Mouse (Mus musculus) common myeloid progenitor, adult 5-6 weeks (primary cell): Measurements from ENCODE around the gene Scn2b. TPM values are rescaled to one million over a fixed set of nuclear protein-coding genes. Genes with fewer than 3 reads are reported as not detected.

Experiments
- ATAC-seq: replicated peaks from 2 replicates; pipeline ENCODE4 v1.8.0; 2016; ENCODE audit warnings: low read depth, mild to moderate bottlenecking, moderate TSS enrichment, inconsistent platforms; ENCODE audit not compliant: poor library complexity, severe bottlenecking
- total RNA-seq: library from RNA; stranded (forward); fragments of 200-1000, 187-1606 nt; gene quantifications from 2 replicates; pipeline ENCODE4 v1.2.3, GENCODE M21; 2017

Gene Scn2b
- total RNA-seq, result not detected in 2 replicates

DNA sequence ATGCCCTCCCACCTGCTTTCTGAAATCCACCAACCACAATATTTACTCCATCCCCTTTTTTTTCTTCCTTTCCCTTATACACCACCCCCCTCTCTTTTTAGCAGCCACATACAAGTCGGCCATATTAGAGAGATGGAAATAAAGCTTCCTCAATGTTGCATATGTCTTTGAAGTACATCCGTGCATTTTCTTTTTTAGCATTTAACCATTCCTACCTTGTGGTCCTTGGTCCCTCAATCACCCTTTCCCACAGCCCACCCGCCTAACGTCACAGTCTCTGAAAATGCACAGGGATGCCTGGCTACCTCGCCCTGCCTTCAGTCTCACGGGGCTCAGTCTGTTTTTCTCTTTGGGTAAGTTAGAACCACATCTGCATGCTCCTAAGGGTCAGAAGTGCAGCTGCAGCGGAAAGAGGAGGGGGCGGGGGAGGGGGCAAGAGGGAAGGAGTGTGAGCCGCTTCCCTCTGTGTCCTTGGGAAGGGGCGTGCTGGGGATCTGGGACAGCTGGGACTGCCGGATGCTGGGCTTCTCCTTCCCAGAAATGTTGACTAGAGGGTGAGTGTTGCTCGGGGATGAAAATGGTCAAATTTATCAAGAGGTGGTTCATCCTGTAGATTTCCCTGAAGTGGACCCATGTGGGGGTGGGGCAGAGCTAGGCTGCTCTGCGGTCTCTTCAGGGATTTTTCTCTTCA, at the start of gene Scn2b:
Gene Scn2b (plus strand): TSS at position 42 of the 691 bp plus-strand sequence.
- ATAC-seq, result no peak

DNA sequence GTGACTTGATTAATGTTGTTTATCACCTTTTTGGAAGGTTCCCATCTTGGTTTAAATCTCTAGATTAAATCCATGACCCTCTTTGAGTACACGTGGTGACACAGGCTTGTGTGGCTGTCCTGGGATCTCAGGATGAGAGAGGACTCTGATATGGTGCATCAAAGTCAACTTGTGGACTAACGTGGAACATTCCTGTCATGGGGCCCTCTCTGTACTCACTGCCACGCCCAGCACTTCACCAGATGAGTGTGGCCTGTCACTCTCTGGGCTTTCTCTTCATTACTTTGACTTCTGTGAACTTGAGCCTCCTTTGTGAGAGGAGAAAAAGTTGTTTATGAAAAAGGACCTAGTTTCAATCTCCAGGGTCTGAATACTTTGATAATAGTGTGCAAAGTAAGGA, 45.8 kb upstream of the Scn2b start:
- ATAC-seq, result no peak

DNA sequence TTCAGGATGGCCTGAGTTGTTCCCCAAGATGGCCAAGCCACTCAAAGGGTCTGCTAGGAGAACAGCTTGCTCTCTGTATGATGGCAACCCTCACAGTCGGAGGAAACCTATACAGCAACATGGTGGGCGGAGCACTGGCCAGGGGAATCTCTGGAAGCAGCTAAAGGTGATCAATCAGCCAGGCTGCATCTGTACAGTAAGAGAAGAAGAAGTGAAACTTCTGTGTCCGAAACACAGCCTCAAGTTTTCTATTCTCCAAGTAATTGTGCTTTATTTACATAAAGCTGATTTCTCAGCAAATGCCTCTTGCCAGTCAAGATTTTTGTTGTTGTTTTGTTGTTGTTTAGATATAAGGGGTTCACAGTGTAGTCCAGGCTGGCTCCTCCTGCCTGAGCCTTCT, 39.7 kb upstream of the Scn2b start:
- peak; percentile 26; the same call in 1 of the 2 replicates for ATAC-seq

DNA sequence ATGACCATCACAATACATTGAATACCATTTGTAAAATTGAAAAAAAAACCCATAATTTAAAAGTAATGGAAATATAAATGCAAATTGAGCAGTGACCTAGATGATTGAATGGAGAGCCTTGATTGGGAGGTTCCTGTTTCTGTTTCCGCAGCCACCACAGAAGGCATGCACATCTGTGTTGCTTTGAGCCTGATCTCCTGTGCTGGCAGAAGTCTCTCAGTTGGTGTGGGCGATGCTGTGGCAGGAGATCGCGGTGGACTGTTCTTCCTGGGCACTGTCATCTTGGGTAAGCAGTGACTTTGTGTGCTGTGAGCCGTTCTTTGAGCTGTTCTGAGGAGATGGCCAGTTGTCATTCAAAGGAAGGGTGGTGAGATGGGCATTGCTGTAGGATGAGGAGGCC, 38.6 kb upstream of the Scn2b start, which contains the start of gene Jaml:
Gene Jaml (plus strand): TSS at position 173 of the 400 bp plus-strand sequence.
- ATAC-seq, result peak; percentile 97

DNA sequence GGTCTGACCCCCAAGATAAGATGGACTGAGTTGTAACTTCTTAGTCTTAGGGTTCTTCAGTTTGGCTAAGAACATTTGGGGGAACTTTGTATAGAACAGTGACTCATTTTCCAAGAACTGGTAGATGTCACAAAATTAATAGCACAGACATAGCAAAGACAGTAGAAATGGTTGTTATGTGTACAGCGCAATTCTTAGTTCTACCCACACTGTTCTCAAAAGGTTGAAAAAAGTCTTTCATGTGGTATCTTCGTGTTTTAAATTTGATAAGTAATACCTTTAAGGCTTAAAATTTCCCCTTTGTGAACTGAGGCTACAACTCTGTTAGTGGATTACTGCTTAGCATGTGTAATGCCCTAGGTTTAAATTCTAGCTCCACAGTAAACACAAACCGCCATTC, 34.5 kb upstream of the Scn2b start:
- no peak for ATAC-seq

DNA sequence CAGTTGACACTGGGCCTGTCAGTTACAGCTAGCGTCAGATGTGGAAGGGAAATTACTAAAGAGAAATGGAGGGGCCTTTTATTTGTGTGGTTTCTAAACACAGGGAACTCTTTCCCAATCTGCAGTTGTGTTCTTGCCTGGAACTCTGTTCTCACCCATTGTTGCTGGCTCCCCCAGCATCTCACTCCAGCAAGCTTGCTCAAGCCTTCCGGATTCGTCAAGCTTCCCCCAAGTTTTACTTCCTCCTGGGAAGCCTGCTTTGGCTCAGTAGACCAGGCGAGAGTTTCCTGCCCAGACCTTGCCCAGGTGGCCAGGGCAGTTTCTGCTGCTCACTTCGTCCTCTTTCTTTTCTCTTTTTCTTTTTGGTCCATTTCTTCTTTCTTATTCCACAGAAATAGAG, 33.0 kb upstream of the Scn2b start:
- peak; percentile 74 for ATAC-seq

DNA sequence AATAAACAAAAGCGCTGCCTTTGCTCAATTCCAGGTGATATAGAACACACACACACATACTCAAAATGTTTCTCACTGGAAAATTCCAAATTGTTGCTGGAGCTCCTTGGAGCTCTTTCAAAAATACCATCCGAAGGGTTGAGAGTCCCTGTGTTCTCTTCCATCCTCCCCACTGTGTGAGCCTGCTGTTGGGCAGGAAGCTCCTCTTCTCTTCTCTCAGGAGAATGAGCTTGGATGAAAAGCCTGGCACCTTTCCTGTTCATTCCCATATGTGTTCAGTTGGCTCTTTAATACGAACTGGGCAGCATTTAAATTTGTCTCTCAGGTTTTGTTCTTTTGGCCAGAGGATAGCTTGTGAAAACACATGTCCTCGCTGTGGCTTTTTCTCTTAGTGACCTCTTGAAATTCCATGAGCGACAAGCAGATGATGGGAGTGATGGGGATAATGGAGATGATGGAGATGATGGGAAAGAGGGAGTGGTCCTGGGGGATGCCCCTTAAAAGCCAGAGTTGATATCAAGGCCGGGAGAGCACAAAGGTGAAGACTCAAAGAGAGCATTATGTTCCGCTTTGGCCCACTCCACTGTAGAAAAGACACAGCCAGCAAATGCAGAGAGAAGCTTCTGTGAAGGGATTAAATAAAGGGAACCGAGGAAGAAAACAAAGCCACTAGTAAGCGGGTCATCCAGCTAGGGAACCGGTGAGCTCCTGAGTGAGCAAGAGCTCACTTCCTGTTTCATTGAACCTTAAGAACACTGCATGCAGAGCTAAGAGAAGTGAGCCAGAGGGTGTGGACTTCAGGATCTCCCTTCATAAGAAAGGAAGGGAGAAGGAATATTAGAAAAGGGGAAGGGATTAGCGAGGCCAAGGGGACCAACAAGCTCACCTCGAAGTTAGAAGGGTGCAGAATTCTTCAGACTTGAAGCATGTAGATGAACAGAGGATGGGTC, 31.6 kb upstream of the Scn2b start:
- ATAC-seq, result peak; percentile 66

DNA sequence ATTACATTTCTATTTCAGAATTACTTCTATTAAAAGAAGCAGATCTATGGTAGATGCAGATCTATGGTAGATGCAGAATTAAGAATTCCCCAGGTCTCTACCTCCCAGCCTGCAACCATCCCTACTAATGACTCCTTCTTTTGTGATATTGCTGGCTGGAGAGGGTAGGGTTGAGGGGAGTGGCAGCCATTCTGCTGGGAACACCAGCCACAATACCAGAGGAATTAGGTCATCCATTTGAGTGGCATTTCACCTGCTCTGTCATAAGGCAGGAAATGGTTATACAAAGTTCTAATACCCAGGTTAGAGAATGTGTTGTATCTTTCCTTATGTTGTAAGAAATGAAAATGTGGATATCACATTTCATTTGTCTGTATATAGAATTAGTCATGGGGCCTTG, 29.5 kb upstream of the Scn2b start:
- no peak for ATAC-seq

DNA sequence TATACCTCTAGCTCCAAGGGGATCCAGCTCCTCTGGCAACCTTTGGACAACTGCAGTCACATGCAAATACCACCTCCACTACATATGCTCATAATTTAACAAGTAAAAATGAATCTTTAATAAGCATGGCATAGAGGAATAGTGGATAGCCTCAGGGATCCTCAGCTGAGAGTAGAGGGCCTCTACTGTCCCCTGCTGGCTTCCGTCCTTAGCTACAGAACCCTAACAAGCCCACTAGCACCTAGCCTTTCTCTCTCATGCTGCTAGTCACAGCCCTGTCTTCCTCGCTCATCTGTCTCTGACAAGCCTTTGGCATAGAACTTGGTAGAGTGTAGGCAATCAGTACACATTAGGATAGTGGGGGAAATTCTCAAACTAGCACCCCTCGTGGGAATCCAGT, 26.8 kb upstream of the Scn2b start:
- ATAC-seq, result 0 out of 2 replicates have a peak, but pooled peaks have one; percentile 18

DNA sequence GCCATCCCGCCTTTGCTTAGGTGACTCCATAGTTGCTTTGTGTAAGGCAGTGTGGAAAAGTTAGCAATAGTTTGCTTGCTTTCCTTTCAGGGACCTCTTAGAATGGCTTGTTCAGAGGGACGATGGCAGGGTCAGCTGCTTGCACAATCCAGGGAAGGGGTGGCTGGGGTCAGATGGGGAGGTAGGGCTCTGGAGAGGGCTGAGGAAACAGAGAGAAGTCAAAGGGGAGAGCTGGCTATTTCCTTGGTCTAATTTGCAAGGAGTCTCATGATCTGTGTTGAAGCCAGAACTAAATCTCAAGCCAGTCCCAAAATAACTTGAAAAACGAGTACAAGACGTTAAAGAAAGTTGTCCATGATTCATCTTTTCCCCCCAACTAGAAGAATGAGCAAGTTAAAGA, 24.9 kb upstream of the Scn2b start:
- no peak for ATAC-seq

DNA sequence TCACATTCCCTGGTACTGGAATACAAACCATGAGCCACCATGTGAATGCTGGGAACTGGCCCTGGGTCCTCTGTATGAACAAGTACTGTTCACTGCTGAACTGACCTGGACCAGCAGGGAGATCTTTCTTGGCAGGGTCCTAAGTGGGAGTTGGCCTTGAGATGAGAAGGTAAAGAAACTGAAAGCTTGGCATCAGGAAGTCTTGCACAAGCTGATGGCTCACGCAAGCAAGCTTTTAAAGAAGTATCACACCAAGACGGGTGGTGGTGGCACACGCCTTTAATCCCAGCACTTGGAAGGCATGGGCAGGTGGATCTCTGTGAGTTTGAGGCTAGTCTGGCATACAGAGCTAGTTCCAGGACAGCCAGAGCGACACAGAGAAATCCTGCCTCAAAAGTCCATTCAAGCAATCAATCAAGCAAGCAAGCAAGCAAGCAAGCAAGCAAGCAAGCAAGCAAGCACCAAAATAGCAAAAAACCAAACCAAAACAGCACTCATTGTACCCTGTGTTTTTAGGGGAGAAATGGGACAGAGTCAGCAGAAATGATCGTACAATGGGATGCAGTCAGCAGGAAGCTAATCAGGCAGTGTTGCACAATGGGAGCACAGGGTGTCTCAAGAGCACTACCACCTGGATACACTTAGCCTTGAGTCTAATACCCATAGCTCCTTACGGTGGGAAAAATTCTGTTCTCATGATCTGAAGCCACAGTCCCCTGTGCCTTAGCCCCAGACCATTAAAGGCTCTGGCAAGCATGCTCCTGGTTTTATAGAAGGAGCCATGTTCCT, 22.2 kb upstream of the Scn2b start:
- ATAC-seq, result peak; percentile 34; the same call in 1 of the 2 replicates

DNA sequence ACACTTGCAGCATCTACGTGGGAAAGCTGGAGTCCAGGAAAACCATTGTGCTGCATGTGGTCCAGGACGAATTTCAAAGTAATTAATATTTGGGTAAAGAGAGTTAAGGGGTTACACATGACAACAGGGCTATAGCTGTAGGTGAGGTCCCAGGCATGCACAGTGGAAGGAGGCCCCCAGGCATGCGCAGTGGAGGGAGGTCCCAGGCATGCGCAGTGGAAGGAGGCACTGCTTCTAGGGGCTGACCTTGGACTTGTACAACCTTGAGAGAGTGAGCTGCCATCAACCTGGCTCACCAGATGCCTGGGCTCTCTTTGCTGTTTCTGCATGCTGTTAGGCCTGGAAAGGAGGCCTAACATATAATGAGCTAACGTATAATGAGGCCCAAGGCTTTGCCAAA, 19.7 kb upstream of the Scn2b start:
- no peak for ATAC-seq

DNA sequence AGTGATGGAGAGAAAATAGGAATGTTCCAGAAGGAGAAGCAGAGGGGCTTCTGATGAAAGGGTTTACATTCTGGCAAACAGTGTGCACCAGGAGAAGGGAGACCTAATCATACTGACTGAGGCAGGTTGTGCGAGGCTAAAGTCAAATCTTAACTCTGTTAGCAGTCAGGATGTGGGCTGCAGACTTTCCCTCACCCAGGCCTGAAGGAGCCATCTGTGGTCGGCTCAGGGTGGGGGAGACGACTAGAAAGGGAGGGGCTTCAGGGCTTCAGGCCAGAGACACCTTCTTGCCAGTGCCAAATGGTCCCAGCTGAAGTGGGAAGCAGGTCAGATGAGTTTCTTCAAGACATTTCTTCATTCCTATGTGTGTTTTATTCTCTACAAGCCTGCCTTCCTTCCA, 19.2 kb upstream of the Scn2b start:
- peak; percentile 81 for ATAC-seq

DNA sequence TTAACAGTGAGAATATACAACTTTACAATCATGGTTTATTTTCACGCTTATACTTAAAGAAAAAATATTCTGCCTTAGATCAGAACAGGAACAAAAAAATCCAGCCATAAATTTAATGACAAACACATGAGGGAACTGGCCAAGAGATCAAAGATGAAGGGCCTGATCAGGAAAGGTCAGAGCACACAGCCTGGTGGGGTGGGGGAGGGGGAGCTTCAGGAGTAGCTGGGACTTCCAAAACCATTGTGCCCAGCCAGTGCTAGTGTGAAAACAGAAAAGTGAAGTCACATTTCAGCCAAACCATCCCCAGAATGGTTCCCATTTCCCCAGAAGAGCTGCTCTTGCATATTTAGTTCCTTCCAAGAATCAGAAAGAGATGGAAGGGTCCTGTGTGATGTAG, 15.1 kb upstream of the Scn2b start:
- ATAC-seq, result no peak

DNA sequence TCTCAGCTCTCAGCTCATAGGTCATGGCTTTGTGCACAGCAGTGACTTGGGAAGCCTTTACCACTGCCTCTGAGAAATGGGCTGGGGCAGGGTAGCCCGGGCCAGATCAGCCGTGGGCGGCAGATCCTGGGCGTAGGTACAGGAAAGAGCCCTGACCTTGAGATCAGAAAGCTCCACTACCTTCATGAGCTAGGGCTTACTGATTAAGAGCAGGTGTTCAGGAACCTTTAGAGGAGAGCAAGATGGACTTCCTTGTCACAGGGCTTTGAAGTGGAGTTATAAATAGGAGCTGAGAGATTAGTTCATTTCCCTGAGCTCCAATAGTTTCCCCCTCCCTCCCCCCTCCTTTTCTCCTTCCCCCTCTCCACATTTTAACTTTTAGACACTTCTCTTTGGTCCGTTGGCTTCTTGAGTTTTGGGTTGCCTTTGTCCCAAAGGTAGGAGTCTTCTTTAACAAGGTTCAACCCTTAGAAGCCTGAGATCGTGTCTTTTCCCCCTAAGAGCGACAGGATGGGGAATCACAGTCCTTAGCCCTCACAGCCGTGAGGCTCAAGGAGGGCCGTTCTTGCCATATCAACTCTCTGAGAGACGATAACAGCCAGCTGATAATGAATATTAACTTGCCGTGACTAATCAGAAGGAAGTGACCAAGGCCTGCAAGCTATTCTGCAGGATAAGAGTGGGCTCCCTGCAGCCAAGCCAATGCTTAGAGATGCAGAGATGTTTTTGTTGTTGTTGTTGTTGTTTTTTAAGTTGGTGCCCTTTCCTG, 14.2 kb upstream of the Scn2b start:
- no peak for ATAC-seq

DNA sequence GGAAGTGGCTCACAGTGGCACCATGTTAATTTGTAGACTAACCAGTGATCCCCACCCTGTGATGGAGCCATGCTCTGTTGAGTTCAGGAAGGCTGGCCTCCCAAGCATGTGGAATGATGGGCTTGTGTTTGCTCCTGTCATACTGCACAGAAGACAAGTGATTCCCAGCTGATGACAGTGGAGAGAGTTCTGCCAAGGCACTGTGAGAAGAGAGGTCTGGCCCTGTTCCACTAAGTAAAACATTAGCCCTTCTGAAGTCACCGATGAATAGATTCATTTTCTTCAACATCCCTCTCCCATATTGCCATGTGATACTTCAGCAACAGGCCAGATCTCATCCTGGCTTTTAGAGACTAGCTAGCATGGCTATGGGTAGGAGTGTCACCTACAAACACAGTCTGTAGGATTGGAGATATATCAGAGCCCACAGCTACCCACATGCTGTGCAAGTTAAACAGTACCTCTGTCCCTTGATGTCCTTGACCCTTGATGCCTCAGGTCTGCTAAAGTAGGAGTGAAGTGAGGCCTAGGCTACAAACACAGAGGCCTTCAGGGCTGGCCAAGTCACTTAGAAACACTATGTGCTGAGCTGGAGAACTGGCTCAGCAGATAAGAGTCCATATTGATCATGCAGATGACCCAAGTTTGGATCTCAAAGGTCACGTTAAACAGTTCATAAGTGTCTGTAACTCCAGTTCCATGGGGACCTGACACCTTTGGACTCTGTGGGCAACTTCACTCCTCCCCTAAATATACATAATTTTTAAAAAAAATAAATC, 11.8 kb upstream of the Scn2b start:
- ATAC-seq, result no peak

DNA sequence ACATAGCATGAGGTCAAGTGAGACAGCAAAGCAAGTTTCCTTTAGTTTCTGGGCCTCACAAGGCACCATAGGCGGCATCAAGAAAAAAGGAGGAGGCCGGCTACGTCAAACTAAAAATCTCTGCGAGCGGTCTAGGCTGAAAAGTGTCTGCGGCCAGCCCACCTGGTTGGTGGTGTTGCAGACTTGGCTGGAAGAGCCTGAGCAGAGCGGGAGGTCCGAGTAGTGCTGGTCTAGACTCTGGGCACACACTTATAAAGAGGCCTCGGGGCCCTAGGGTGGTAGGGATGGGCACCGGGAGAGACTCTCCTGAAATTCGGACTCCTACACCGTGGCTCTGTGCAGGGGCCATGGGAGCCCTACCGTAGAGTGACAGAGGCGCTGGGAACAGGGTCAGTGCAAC, 1.9 kb upstream of the Scn2b start:
- no peak for ATAC-seq

DNA sequence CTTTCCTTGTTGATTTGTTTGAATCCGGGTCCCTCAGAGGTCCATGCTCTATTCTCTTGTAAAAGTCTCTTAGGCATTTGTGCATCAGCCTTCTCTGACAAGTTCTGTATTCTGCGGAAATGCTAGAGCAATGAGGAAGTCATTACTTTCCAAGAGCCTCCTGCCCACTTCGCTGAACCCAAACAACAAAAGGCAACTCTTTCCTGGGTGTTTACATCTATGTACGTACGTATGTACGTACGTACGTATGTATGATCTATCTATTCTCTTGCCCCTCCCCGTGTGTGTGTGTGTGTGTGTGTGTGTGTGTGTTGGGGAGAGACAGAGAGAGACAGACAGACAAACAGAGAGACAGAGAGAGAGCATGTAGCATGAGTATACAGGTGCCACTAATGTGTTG, 763 bp upstream of the Scn2b start:
- peak; percentile 55 for ATAC-seq

DNA sequence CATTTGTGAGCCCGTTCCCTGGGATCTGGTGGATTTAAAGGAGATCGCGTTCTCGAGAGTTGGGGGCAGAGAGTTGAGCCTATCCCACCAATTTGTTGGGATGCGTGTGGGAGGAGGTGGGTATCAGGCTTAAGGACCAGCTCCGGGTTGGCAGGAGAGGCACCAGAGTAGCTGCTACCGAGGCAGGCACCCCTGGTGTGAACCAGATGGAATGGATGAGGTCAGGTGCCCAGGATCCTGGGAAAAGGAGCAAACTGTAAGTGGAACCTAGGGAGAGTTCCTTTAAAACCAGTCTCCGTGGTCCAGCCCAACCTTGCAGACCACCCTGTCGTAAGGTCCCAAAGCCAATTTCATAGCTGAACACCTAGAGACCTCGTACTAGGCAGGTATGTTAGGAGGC, 970 bp downstream of the Scn2b start:
- ATAC-seq, result no peak
